ENCODE assay signal across 24 mouse cellular contexts in genomic region chr5:32068616-32069015, GRCm38 (mm10).
DNase-seq lines count a peak whose midpoint lies in the region; ATAC-seq lines count a peak whose summit lies in the region.
"Had no signal": no experiment of that assay in that cellular context is flagged by ENCODE, and none has a peak within 500 bp of the region (broad histone marks: within the 10 kb centered on the region; RNA-seq: fewer than 3 reads in every experiment).

No protein-coding gene starts in this region.

- H3K27me3 ChIP-seq in limb, embryonic 10.5 days (ENCODE audit: low read depth, poor library complexity, severe bottlenecking), result no peaks in the 10 kb centered on the region
- no peaks in the 10 kb centered on the region for H3K27me3 ChIP-seq in stomach, embryonic 16.5 days (ENCODE audit: control insufficient read depth, insufficient read depth, low read length)
- H3K27me3 ChIP-seq: embryonic facial prominence, embryonic 12.5 days; embryonic facial prominence, embryonic 15.5 days; heart, embryonic 13.5 days had no signal

- no peaks in the 10 kb centered on the region for H3K9me3 ChIP-seq in limb, embryonic 10.5 days (replicated peaks)
- H3K9me3 ChIP-seq in stomach, embryonic 16.5 days (replicated peaks; ENCODE audit: control insufficient read depth, low read length), result no peaks in the 10 kb centered on the region
- H3K9me3 ChIP-seq: embryonic facial prominence, embryonic 12.5 days; embryonic facial prominence, embryonic 15.5 days; heart, embryonic 13.5 days had no signal

- H3K36me3 ChIP-seq in limb, embryonic 10.5 days, result no peaks in the 10 kb centered on the region
- no peaks in the 10 kb centered on the region for H3K36me3 ChIP-seq in stomach, embryonic 16.5 days (ENCODE audit: control insufficient read depth, insufficient read depth, low read length)
- H3K36me3 ChIP-seq: embryonic facial prominence, embryonic 12.5 days; embryonic facial prominence, embryonic 15.5 days; heart, embryonic 13.5 days had no signal

- no peak overlapping the region for H3K4me2 ChIP-seq in stomach, embryonic 16.5 days (ENCODE audit: low read depth, low read length)
- H3K4me2 ChIP-seq: embryonic facial prominence, embryonic 12.5 days; embryonic facial prominence, embryonic 15.5 days; heart, embryonic 13.5 days; hindbrain, embryonic 14.5 days had no signal

- H3K27ac ChIP-seq in limb, embryonic 10.5 days, result no peak overlapping the region
- H3K27ac ChIP-seq in stomach, embryonic 16.5 days (ENCODE audit: low read length), result 0 out of 2 replicates have a peak overlapping the region, but pooled peaks have one; percentile 72
- H3K27ac ChIP-seq: embryonic facial prominence, embryonic 12.5 days; heart, embryonic 13.5 days; hindbrain, embryonic 14.5 days; hindbrain, postnatal 0 days had no signal

- H3K9ac ChIP-seq in stomach, embryonic 16.5 days (ENCODE audit: low read length), result no peak overlapping the region
- H3K9ac ChIP-seq: embryonic facial prominence, embryonic 12.5 days; embryonic facial prominence, embryonic 15.5 days; forebrain, postnatal 0 days; hindbrain, embryonic 14.5 days had no signal

- H3K4me1 ChIP-seq in limb, embryonic 10.5 days, result peaks cover 8% of the 10 kb centered on the region; the same call in 1 of the 2 replicates
- H3K4me1 ChIP-seq in stomach, embryonic 16.5 days (ENCODE audit: control insufficient read depth, insufficient read depth, low read length), result peaks cover 19% of the 10 kb centered on the region

- no peak overlapping the region for H3K4me3 ChIP-seq in limb, embryonic 10.5 days
- H3K4me3 ChIP-seq in stomach, embryonic 16.5 days (replicated peaks; ENCODE audit: low read length), result no peak overlapping the region
- H3K4me3 ChIP-seq: embryonic facial prominence, embryonic 12.5 days; embryonic facial prominence, embryonic 15.5 days; heart, embryonic 13.5 days had no signal

- peak; percentile 57 for DNase-seq in heart, adult 11 months
- DNase-seq in heart, adult 18-20 months, result no peak
- peak; percentile 35 to 55 for DNase-seq in kidney, postnatal 4 days
- DNase-seq in kidney, adult 8-10 months, result no peak
- peak; percentile 12 for DNase-seq in limb, embryonic 10.5 days (ENCODE audit: low spot score)
- no peak for DNase-seq in thymus, postnatal 10 days (ENCODE audit: low spot score in 2 of 2)
- DNase-seq: adrenal gland, adult 2 months; adrenal gland, postnatal 14 days; cerebellum, adult 11 months; cerebellum, adult 2 months; cerebellum, adult 9-11 months; cerebellum, postnatal 25 days; forebrain, postnatal 0 days; heart, postnatal 14 days; heart, postnatal 4 days had no signal

- ATAC-seq in stomach, embryonic 16.5 days (ENCODE audit: insufficient read depth, low FRiP score), result no peak
- ATAC-seq: CD4-positive, CD25-positive, alpha-beta regulatory T cell, adult 4 months; forebrain, embryonic 14.5 days; forebrain, postnatal 0 days; hindbrain, postnatal 0 days; inflammation-experienced regulatory T-cells, adult 6 months had no signal

- 82% methylated on average over 3 of the region's 3 CpGs for WGBS in limb, embryonic 10.5 days
- 83% methylated on average over 3 of the region's 3 CpGs for WGBS in stomach, embryonic 16.5 days

Comparison
In these comparisons a context has a peak if more than half of its experiments do, and no peak if none do; other contexts are left out.
1. DNase-seq: peak in heart, adult 11 months (single experiment), kidney, postnatal 4 days (2 of 2) and limb, embryonic 10.5 days (single experiment); none in heart, adult 18-20 months (0 of 2), kidney, adult 8-10 months (0 of 2) and thymus, postnatal 10 days (0 of 2).